Mouse (Mus musculus) hindbrain, embryonic 12.5 days (tissue): ENCODE measurements around the gene Ctsa. TPM values are rescaled to one million over a fixed set of nuclear protein-coding genes. Genes with fewer than 3 reads are reported as not detected.
"Not testable (repeated sequence)": the region's sequence is repeated elsewhere in the genome, so short reads cannot be mapped to it uniquely, and the experiment has no call there.

Source experiments
- ATAC-seq: fragments of 200-750 bp; cut with Nextera tagmentation; 2 replicates; pipeline ENCODE4 v1.8.0; 2017; ENCODE audit warnings: moderate TSS enrichment; ENCODE audit not compliant: low FRiP score
- H3K27ac ChIP-seq: fragments of 300-500 bp; sonication (generic); 2 replicates; pipeline ENCODE4 v1.5.1; 2016; ENCODE audit warnings: mild to moderate bottlenecking
- H3K27me3 ChIP-seq: fragments of 300-500 bp; sonication (generic); 2 replicates; pipeline ENCODE4 v1.6.1; 2016; ENCODE audit warnings: mild to moderate bottlenecking
- H3K36me3 ChIP-seq: fragments of 300-500 bp; sonication (generic); 2 replicates; pipeline ENCODE4 v1.6.1; 2016; ENCODE audit warnings: mild to moderate bottlenecking
- H3K4me1 ChIP-seq: fragments of 300-500 bp; sonication (generic); 2 replicates; pipeline ENCODE4 v1.6.1; 2016
- H3K4me2 ChIP-seq: fragments of 300-500 bp; sonication (generic); replicated peaks from 2 replicates; pipeline ENCODE4 v1.6.1; 2016; ENCODE audit warnings: mild to moderate bottlenecking
- H3K4me3 ChIP-seq: fragments of 300-500 bp; sonication (generic); 2 replicates; pipeline ENCODE4 v1.5.1; 2016; ENCODE audit warnings: mild to moderate bottlenecking
- H3K9ac ChIP-seq: fragments of 300-500 bp; sonication (generic); 2 replicates; pipeline ENCODE4 v1.6.1; 2016; ENCODE audit warnings: mild to moderate bottlenecking, moderate library complexity
- H3K9me3 ChIP-seq: fragments of 300-500 bp; sonication (generic); replicated peaks from 2 replicates; pipeline ENCODE4 v1.6.1; 2016; ENCODE audit warnings: mild to moderate bottlenecking
- WGBS: fragments of 180-500 bp; shearing (Covaris S2); methylation state at CpG from one replicate; pipeline ENCODE4 v1.1.7; 2016; 5-methylcytosine and 5-hydroxymethylcytosine counted together
- polyA plus RNA-seq: library from polyadenylated mRNA; unstranded; fragments of >200 nt; fragmentation: Nextera tagmentation; extraction: Ambion mirVana; gene quantifications from 2 replicates; pipeline ENCODE4 v1.2.1, GENCODE M21; 2016

Gene Ctsa
- polyA plus RNA-seq, 1 experiment from 2014 or later, result 108 TPM

DNA sequence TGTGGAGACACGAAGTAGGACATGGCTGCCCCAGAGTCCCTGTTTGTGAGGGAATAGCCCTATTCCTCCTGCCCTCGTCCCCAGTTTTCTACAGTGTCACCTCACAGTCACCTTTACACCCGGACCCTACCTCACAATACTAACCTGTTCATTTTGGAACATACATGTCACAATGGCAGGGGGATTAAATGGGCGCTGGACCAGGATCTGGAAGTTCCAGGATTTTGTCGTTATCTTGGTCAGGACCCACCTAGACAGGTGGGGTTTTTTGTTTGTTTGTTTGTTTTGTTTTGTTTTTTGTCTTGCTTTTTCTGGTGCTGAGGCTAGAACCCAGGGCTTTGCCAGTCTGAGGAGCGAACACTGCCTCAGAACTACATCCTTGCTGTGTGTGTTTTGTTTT is 4.2 kb upstream of the Ctsa start, which contains the start of gene Spata25:
Gene Spata25, minus strand, starts transcription at position 101 of the 400 bp plus-strand sequence.
- no peak within 1 kb of the TSS for H3K9ac ChIP-seq
- H3K27ac ChIP-seq, result no peak within 1 kb of the TSS
- H3K4me1 ChIP-seq, result peaks cover 14% of the 10 kb centered on the region
- ATAC-seq, result no peak
- no peak within 1 kb of the TSS for H3K4me2 ChIP-seq
- H3K4me3 ChIP-seq, result no peak within 1 kb of the TSS
- peaks cover 44% of the 10 kb centered on the region for H3K36me3 ChIP-seq
- 85% methylated on average over 6 of the region's 6 CpGs for WGBS
- H3K27me3 ChIP-seq, result no peaks in the 10 kb centered on the region
- H3K9me3 ChIP-seq, result no peaks in the 10 kb centered on the region

DNA sequence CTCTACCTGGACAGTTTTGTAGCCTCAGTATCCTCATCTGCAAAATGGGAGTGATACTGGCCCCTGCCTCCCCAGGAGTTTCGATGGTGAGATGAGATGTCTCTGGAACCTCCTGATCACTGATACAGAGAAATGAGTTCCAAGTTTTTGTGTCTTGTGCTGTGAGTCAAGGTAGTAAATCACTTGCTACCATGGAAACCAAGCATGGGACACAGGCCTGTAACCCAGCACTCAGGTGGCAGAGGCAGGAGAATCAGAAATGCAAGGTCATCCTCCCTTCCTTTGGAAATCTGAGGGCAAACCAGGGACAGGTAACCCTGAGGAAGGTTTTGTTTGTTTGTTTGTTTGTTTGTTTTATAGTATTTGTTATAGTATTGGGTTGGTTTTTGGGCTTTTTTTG is 3.6 kb upstream of the Ctsa start:
- ATAC-seq, result no peak
- Histone ChIP-seq H3K9me3 (no peaks in the 10 kb centered on the region), H3K36me3 (peaks cover 44% of the 10 kb centered on the region), H3K27ac (no peak overlapping the region), H3K27me3 (no peaks in the 10 kb centered on the region), H3K4me2 (no peak overlapping the region), H3K9ac (no peak overlapping the region), H3K4me3 (no peak overlapping the region), H3K4me1 (peaks cover 12% of the 10 kb centered on the region)
- WGBS, result 96% methylated on average over 1 of the region's 1 CpGs

DNA sequence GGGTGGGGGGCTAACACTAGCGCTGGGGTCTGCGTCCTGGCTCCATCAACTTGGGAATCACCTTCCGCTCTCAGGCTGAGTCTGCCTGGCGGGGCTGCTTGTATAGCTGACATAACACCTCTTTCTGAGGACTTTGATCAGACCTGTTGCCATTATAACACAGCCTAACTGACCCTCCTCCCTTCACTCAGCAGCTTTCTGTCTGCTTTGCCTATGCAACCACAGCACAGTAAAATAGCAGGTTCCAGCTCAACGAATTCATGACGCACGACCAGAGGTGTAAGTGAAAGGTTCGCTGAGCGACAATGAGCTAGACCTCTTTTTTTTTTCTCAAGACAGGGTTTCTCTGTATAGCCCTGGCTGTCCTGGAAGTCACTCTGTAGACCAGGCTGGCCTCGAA is 1.6 kb upstream of the Ctsa start:
- Histone ChIP-seq H3K27ac (no peak overlapping the region), H3K4me2 (no peak overlapping the region), H3K4me1 (peaks cover 23% of the 10 kb centered on the region), H3K9ac (no peak overlapping the region), H3K27me3 (no peaks in the 10 kb centered on the region), H3K36me3 (peaks cover 32% of the 10 kb centered on the region), H3K9me3 (no peaks in the 10 kb centered on the region), H3K4me3 (no peak overlapping the region)
- no peak for ATAC-seq
- WGBS, result 88% methylated on average over 10 of the region's 10 CpGs

DNA sequence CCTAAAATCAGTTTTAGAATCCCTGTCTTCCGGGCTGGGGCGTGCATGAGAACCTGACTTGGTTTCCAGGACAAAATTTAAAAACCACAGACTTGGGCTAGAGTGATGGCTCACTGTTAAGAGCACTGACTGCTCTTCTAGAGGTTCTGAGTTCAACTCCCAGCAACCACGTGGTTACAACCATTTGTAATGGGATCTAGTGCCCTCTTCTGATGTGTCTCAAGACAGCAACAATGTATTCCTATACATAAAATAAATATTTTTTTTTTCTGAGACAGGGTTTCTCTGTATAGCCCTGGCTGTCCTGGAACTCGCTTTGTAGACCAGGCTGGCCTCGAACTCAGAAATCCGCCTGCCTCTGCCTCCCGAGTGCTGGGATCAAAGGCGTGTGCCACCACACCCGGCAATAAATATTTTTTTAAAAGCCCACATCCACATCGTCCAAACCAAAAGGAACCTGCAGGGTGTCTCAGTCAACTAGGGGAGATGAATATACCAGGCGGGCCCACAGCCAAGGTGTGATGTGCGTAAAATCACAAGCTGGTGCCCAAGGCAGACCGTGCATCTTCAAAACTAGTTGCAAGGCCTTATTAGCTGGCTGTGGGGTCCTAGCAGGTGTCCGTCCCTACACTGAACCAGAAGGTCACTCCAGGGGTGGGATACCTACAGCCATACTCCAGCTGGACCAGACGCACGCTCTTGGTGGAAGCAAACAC is 483 bp upstream of the Ctsa start:
- WGBS, result 63% methylated on average over 16 of the region's 16 CpGs
- H3K27me3 ChIP-seq, result no peaks in the 10 kb centered on the region
- H3K27ac ChIP-seq, result peak overlapping the region; percentile 53
- peaks cover 23% of the 10 kb centered on the region for H3K4me1 ChIP-seq
- peak overlapping the region; percentile 88 for H3K4me2 ChIP-seq
- no peaks in the 10 kb centered on the region for H3K9me3 ChIP-seq
- peak overlapping the region; percentile 74 for H3K4me3 ChIP-seq
- ATAC-seq, result no peak
- peak overlapping the region; percentile 67 for H3K9ac ChIP-seq
- H3K36me3 ChIP-seq, result peaks cover 29% of the 10 kb centered on the region

DNA sequence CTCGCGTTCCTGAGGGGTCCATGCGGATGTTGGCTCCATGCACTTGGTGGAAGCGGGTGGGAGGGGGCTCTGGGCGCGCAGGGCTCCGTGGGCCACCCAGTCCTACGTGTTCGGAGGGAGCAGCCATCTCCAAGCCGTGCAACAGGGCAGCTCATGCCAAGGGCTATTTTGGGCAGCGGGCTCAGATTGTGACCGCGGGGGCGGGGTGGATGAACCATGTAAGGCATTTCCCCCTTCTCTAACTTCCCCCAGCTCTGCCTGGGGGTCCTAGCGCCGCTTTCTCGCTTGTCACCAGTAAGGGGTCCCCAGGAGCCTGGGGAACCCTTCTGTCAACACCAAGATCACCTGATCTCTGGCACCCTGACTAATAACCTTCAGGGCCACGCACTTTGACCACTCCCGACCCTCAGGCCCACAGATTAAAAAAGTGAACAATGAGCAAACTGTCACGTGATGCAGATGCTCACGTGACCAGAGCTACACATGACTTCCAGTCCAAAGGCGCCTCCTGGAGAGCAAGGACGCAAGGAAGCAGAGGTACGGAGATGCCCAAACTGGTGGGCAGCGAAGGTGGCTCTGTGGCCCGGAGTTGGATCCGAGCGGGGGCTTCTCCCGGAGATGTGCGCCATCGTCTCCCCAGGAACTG is 764 bp downstream of the Ctsa start, which contains the start of gene Neurl2:
Gene Neurl2, minus strand, starts transcription at position 143 of the 646 bp plus-strand sequence.
- under 1% methylated on average over 31 of the region's 31 CpGs for WGBS

DNA sequence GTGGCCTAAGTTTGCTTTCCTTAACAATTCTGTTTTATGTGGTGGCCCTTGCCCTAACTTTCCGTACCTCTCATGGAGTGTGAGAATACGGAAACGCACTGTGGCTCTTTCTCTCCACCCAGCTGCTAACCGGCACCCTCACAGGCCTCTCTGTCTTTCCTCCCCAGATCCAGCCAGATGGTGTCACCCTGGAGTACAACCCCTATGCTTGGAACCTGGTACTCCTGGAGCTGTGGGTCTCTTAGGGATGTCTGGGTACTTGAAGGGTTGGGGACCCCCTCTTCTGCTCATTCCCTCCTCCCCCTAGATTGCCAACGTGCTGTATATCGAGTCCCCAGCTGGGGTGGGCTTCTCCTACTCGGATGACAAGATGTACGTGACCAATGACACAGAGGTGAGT is 1.9 kb downstream of the Ctsa start:
- ATAC-seq, result no peak
- Histone ChIP-seq H3K4me3 (peak overlapping the region; percentile 74), H3K27ac (no peak overlapping the region), H3K27me3 (no peaks in the 10 kb centered on the region), H3K9ac (peak overlapping the region; percentile 67), H3K9me3 (no peaks in the 10 kb centered on the region), H3K4me1 (peaks cover 23% of the 10 kb centered on the region), H3K4me2 (peak overlapping the region; percentile 88), H3K36me3 (peaks cover 30% of the 10 kb centered on the region)
- WGBS, result 53% methylated on average over 8 of the region's 8 CpGs

More for the DNA sequence above, 764 bp downstream of the Ctsa start, which contains the start of gene Neurl2:
- Histone ChIP-seq H3K4me1 (peaks cover 23% of the 10 kb centered on the region), H3K36me3 (peaks cover 27% of the 10 kb centered on the region), H3K27me3 (no peaks in the 10 kb centered on the region), H3K9me3 (no peaks in the 10 kb centered on the region), H3K4me2 (peak within 1 kb of the TSS; percentile 88), H3K9ac (peak within 1 kb of the TSS; percentile 67), H3K27ac (peak within 1 kb of the TSS; percentile 53), H3K4me3 (peak within 1 kb of the TSS; percentile 74)
- ATAC-seq, result peak; percentile 76

DNA sequence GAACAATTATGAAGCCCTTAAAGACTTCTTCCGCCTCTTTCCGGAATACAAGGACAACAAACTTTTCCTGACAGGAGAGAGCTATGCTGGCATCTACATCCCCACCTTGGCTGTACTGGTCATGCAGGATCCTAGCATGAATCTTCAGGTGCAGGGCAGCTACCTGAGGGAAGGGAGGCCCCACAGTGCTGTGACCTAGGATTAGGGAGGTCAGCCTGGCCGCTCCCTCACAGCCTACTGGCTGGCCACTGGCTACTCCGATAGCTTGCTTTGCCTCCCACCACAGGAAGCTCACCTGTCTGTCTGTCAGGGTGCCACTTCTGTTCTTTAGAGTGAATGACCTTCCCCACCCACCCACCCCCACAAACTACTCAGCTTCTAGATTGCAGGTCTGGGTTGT is 2.5 kb downstream of the Ctsa start:
- no peak overlapping the region for H3K27ac ChIP-seq
- no peaks in the 10 kb centered on the region for H3K9me3 ChIP-seq
- peaks cover 36% of the 10 kb centered on the region for H3K36me3 ChIP-seq
- H3K4me3 ChIP-seq, result no peak overlapping the region
- H3K27me3 ChIP-seq, result no peaks in the 10 kb centered on the region
- 93% methylated on average over 4 of the region's 4 CpGs for WGBS
- no peak overlapping the region for H3K9ac ChIP-seq
- peak overlapping the region; percentile 88; the same call in 1 of the 2 replicates for H3K4me2 ChIP-seq
- no peak for ATAC-seq
- H3K4me1 ChIP-seq, result peaks cover 23% of the 10 kb centered on the region

DNA sequence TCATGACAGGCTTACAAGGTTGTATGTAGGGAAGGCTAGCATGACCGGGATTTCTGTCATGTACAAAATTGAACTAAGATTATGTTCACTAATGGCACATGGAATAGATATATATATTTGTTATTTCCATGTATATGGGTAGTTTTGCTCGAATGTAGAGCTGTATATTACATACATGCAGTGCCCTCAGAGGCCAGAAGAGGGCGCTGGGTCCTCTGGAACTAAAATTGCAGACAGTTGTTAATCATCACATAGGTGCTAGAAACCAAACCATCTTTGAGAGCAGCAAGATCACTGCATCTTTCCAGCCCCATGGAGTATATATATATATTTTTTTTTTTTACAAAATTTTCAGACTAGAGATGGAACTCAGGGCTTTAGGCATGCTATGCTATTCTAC is 13.1 kb downstream of the Ctsa start:
- Histone ChIP-seq H3K9ac (no peak overlapping the region), H3K27me3 (no peaks in the 10 kb centered on the region), H3K4me3 (no peak overlapping the region), H3K4me2 (no peak overlapping the region), H3K4me1 (no peaks in the 10 kb centered on the region), H3K9me3 (no peaks in the 10 kb centered on the region), H3K27ac (no peak overlapping the region), H3K36me3 (no peaks in the 10 kb centered on the region)
- ATAC-seq, result no peak
- WGBS, result 49% methylated on average over 3 of the region's 3 CpGs

DNA sequence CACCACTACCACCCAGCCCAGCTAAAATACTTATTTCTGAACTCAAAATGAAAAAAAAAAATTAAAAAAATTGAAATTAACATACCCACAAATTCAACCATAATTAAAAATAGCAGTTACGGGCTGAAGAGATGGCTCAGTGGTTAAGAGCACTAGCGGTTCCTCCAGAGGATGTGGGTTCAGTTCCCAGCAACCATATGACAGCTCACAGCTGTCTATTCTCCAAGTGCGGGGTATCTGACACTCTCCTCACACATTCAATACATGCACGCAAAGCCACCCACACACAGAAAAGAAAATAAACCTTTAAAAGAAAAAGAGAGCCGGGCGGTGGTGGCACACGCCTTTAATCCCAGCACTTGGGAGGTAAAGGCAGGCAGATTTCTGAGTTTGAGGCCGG is 17.4 kb downstream of the Ctsa start:
- Histone ChIP-seq H3K4me2 (no peak overlapping the region), H3K27ac (no peak overlapping the region), H3K4me1 (no peaks in the 10 kb centered on the region), H3K9me3 (no peaks in the 10 kb centered on the region), H3K9ac (no peak overlapping the region), H3K4me3 (no peak overlapping the region), H3K36me3 (no peaks in the 10 kb centered on the region), H3K27me3 (peaks cover 4% of the 10 kb centered on the region; the same call in 1 of the 2 replicates)
- ATAC-seq, result no peak
- WGBS, result 82% methylated on average over 8 of the region's 8 CpGs

DNA sequence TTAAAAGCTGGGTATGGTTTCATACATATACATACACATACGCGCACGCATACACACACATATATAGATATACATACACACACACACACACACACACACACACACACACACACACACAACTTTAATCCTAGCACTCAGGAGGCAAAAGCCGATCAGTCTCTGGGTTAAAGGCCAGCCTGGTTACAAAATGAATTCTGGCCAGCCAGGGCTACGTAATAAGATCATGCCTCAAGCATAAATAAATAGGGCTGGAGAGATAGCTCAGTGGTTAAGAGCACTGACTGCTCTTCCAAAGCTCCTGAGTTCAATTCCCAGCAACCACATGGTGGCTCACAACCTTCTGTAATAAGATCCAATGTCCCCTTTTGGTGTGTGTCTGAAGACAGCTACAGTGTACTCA is 22.9 kb downstream of the Ctsa start:
- H3K9ac ChIP-seq, H3K36me3 ChIP-seq, H3K4me3 ChIP-seq, H3K4me2 ChIP-seq, H3K27ac ChIP-seq, ATAC-seq, H3K9me3 ChIP-seq: not testable (repeated sequence)
- H3K27me3 ChIP-seq, result peaks cover 34% of the 10 kb centered on the region
- WGBS, result 82% methylated on average over 5 of the region's 5 CpGs
- H3K4me1 ChIP-seq, result peaks cover 21% of the 10 kb centered on the region

DNA sequence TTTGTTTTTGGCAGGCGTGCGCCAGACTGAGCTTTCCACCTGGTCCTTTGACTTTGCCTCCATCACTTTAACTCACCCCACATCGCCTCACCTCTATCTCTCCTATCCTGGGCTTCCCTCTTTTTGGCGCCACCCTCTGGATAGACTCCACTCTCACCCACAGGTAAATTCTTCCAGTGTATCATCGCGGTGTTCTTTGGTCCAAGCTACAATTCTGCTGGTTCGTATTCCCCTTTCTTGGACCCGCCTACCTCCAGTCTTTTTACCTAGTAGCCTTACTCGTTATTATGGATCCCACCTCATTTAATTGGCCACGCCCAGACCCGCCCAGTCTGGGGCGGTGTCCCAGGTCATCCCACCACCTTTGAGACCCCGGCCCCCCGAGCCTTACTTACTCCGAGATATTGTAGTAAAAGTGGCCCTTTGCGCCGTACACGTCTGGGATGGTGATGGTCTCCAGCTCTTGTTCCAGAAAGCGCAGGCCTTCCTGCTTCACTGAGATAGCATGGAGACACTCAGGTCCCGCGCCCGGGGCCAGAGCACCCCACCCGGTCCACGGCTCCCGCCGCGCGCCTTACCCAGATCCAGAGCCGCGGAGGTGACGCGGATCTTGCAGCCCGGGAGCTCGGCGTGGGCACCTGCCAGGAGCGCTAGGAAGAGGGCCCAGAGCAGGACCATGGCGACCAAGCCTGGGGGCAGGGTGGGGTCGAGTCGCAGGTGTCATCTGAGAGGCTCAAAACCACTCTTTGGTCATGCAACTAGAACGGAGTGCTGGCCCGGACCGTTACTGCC is 23.8 kb downstream of the Ctsa start:
- Histone ChIP-seq H3K9ac (peak overlapping the region; percentile 52), H3K4me3 (peak overlapping the region; percentile 42), H3K9me3 (no peaks in the 10 kb centered on the region), H3K4me2 (peak overlapping the region; percentile 90), H3K4me1 (peaks cover 21% of the 10 kb centered on the region), H3K36me3 (no peaks in the 10 kb centered on the region), H3K27ac (no peak overlapping the region), H3K27me3 (peaks cover 34% of the 10 kb centered on the region)
- 1% methylated on average over 42 of the region's 42 CpGs for WGBS
- peak; percentile 49; the same call in 1 of the 2 replicates for ATAC-seq
